ENCODE assay signal across 10 mouse cellular contexts in genomic region chr1:133254856-133255764, GRCm38 (mm10). TPM values are rescaled to one million over a fixed set of nuclear protein-coding genes. Genes with fewer than 3 reads are reported as not detected.
DNase-seq lines count a peak whose midpoint lies in the region; ATAC-seq and TF ChIP-seq lines count a peak whose summit lies in the region.
"Had no signal": no experiment of that assay in that cellular context is flagged by ENCODE, and none has a peak within 500 bp of the region (broad histone marks: within the 10 kb centered on the region; RNA-seq: fewer than 3 reads in every experiment).

No protein-coding gene starts in this region.

- H3K36me3 ChIP-seq in embryonic facial prominence, embryonic 10.5 days (replicated peaks), result no peaks in the 10 kb centered on the region; the same call in 1 of the 2 replicates
- H3K36me3 ChIP-seq in intestine, postnatal 0 days (ENCODE audit: control insufficient read depth, insufficient read depth), result peaks cover 10% of the 10 kb centered on the region
- peaks cover 6% of the 10 kb centered on the region for H3K36me3 ChIP-seq in midbrain, embryonic 14.5 days (ENCODE audit: control insufficient read depth, insufficient read depth, low read length)

- TF ChIP-seq CTCF in intestine, postnatal 0 days (IDR thresholded peaks at IDR 0.05; ENCODE audit: low read depth), result no peak

- peak; percentile 55; the same call in 1 of the 2 replicates for ATAC-seq in intestine, postnatal 0 days
- no peak for ATAC-seq in midbrain, embryonic 14.5 days (ENCODE audit: low FRiP score, low TSS enrichment)

- H3K4me1 ChIP-seq in embryonic facial prominence, embryonic 10.5 days, result peaks cover 71% of the 10 kb centered on the region
- peaks cover 26% of the 10 kb centered on the region for H3K4me1 ChIP-seq in intestine, postnatal 0 days (replicated peaks; ENCODE audit: control insufficient read depth, insufficient read depth, low read length)
- peaks cover 42% of the 10 kb centered on the region for H3K4me1 ChIP-seq in midbrain, embryonic 14.5 days (ENCODE audit: control insufficient read depth, insufficient read depth, low read length)

- H3K27ac ChIP-seq in embryonic facial prominence, embryonic 10.5 days (replicated peaks), result peak overlapping the region; percentile 37; the same call in 1 of the 2 replicates
- peak overlapping the region; percentile 46; the same call in 1 of the 2 replicates for H3K27ac ChIP-seq in intestine, postnatal 0 days (ENCODE audit: low read depth, low read length)
- H3K27ac ChIP-seq in midbrain, embryonic 14.5 days (replicated peaks; ENCODE audit: low read depth, low read length), result peak overlapping the region; percentile 45; the same call in 1 of the 2 replicates

- peak overlapping the region; percentile 43 for H3K4me2 ChIP-seq in intestine, postnatal 0 days (replicated peaks; ENCODE audit: low read depth)
- no peak overlapping the region for H3K4me2 ChIP-seq in midbrain, embryonic 14.5 days (ENCODE audit: low read length)

- H3K4me3 ChIP-seq in embryonic facial prominence, embryonic 10.5 days, result no peak overlapping the region
- no peak overlapping the region for H3K4me3 ChIP-seq in intestine, postnatal 0 days (ENCODE audit: low read depth, low read length)
- no peak overlapping the region for H3K4me3 ChIP-seq in midbrain, embryonic 14.5 days (replicated peaks; ENCODE audit: low read depth, low read length)

- peaks cover 36% of the 10 kb centered on the region for H3K27me3 ChIP-seq in embryonic facial prominence, embryonic 10.5 days (replicated peaks; ENCODE audit: low read depth, poor library complexity, severe bottlenecking)
- H3K27me3 ChIP-seq in intestine, postnatal 0 days (replicated peaks; ENCODE audit: control insufficient read depth, insufficient read depth, low read length), result no peaks in the 10 kb centered on the region
- no peaks in the 10 kb centered on the region for H3K27me3 ChIP-seq in midbrain, embryonic 14.5 days (ENCODE audit: control insufficient read depth, insufficient read depth, low read length)

- 60% methylated on average over 9 of the region's 9 CpGs for WGBS in embryonic facial prominence, embryonic 10.5 days
- WGBS in intestine, postnatal 0 days, result 16% methylated on average over 9 of the region's 9 CpGs
- WGBS in midbrain, embryonic 14.5 days, result 52% methylated on average over 9 of the region's 9 CpGs

- DNase-seq in kidney, adult 11 months, result peak; percentile 84
- no peak for DNase-seq in kidney, postnatal 4 days
- DNase-seq in embryonic facial prominence, embryonic 10.5 days (ENCODE audit: low spot score), result no peak
- DNase-seq in midbrain, embryonic 14.5 days, result peak; percentile 31
- DNase-seq in retina, postnatal 1 day, result no peak
- no peak for DNase-seq in urinary bladder, adult 18-20 months (ENCODE audit: low spot score in 2 of 2)
- no peak for DNase-seq in spleen, postnatal 36 days (ENCODE audit: low spot score in 2 of 2)
- DNase-seq: gastrocnemius, postnatal 10 days; thymus, postnatal 36 days had no signal

- H3K9me3 ChIP-seq in embryonic facial prominence, embryonic 10.5 days, result no peaks in the 10 kb centered on the region
- H3K9me3 ChIP-seq in intestine, postnatal 0 days (ENCODE audit: control insufficient read depth), result no peaks in the 10 kb centered on the region
- H3K9me3 ChIP-seq in midbrain, embryonic 14.5 days (ENCODE audit: control insufficient read depth, low read length), result no peaks in the 10 kb centered on the region

- no peak overlapping the region for H3K9ac ChIP-seq in intestine, postnatal 0 days (ENCODE audit: low read depth, low read length)
- H3K9ac ChIP-seq in midbrain, embryonic 14.5 days (replicated peaks; ENCODE audit: low read length), result no peak overlapping the region

RNA-seq across cellular contexts. Expression of gene Golt1a, which starts 54.5 kb away (rescaled TPM):
- polyA plus RNA-seq in embryonic facial prominence, embryonic 10.5 days (2016; fragmentation: Nextera tagmentation; extraction: Ambion mirVana), result not detected in 2 replicates
- 164 and 187 TPM in 2 replicates for polyA plus RNA-seq in intestine, postnatal 0 days (2015; fragmentation: Nextera tagmentation; extraction: Ambion mirVana)
- polyA plus RNA-seq in midbrain, embryonic 14.5 days (2014; fragmentation: Nextera tagmentation; extraction: Ambion mirVana), result not detected in 2 replicates

Comparison
In these comparisons a context has a peak if more than half of its experiments do, and no peak if none do; other contexts are left out.
1. DNase-seq: peak in kidney, adult 11 months (single experiment) and midbrain, embryonic 14.5 days (single experiment); none in kidney, postnatal 4 days (0 of 2), embryonic facial prominence, embryonic 10.5 days (single experiment), retina, postnatal 1 day (single experiment), urinary bladder, adult 18-20 months (0 of 2) and spleen, postnatal 36 days (0 of 2).
2. RNA of gene Golt1a, which starts 54.5 kb away (polyA plus RNA-seq): 164 to 187 TPM in intestine, postnatal 0 days; not detected in embryonic facial prominence, embryonic 10.5 days and not detected in midbrain, embryonic 14.5 days; every median in the first group is over 100 times any median in the second.
3. Peak in every context shown above with its lines, with median percentiles within 50 percentile points of each other: H3K27ac ChIP-seq.